Mouse (Mus musculus): ENCODE measurements around the gene Gm21293. TPM values are rescaled to one million over a fixed set of nuclear protein-coding genes. Genes with fewer than 3 reads are reported as not detected.

The Gm21293 gene
- polyA plus RNA-seq, 1 experiment from 2014 or later: not detected

Other genes with a start within 250 kb of the Gm21293 start
- not detected in 2 replicates for gene Gm6763, start 8.5 kb downstream of the Gm21293 start, polyA plus RNA-seq (2014; fragmentation: Nextera tagmentation; extraction: Ambion mirVana)
- gene Gm8764, start 17.0 kb downstream of the Gm21293 start, polyA plus RNA-seq (2014; fragmentation: Nextera tagmentation; extraction: Ambion mirVana): not detected in 2 replicates
- not detected in 2 replicates for gene Gm21304, start 25.5 kb downstream of the Gm21293 start, polyA plus RNA-seq (2014; fragmentation: Nextera tagmentation; extraction: Ambion mirVana)
- not detected in 2 replicates for gene Gm21312, start 34.0 kb downstream of the Gm21293 start, polyA plus RNA-seq (2014; fragmentation: Nextera tagmentation; extraction: Ambion mirVana)
- not detected in 2 replicates for gene Gm20765, start 42.5 kb downstream of the Gm21293 start, polyA plus RNA-seq (2014; fragmentation: Nextera tagmentation; extraction: Ambion mirVana)
- not detected in 2 replicates for gene Gm4340, start 51.1 kb downstream of the Gm21293 start, polyA plus RNA-seq (2014; fragmentation: Nextera tagmentation; extraction: Ambion mirVana)

Data from neural tube, embryonic 11.5 days (tissue).